Mouse (Mus musculus) NIH3T3 (cell line): ENCODE data around the gene Ormdl1.
"Not testable (repeated sequence)": the region's sequence is repeated elsewhere in the genome, so short reads cannot be mapped to it uniquely, and the experiment has no call there.

Source experiments
- DNase-seq: peaks from one replicate; pipeline ENCODE4 v3.0.0-alpha.2; 2012; ENCODE audit warnings: low read depth

The Ormdl1 gene

DNA sequence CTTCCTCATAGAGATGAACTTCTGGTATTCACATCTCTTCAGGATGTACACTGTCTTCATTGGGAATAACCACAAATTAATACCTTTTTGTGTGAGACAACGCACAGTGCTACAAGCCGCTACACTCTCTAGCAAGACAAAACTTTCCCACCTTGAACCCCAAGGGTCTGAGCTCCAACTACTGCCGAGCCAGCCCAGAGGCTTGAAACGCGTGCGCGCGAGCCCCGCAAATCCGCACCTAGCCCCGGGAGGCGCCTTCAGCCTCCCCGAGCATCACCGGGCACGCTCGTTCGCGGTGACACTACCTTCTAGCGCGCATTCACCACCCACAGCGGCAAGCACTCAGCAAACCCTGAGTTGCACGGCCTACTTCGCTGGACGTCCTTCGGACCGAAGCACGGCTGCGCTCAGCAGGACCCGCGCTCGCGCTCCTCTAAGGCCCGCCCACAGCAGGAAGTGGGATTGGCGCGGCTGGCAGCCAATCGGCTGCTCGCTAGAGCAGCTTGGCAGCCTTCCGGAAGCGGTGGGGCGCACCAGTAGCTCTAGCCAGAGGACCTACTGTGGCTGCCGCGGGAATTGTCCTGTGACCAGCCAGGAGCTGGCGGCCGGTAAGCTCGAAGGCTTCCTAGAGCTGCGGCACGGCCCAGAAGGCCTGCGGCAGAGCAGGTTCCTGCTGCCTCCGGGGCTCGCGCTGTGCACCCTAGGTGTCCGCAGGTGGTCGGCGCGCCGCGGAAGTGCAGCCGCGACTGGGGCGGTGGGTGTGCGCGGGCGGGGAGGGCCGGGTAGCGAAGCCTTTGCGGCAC, at the start of gene Ormdl1, which contains the start of the genes Pms1 and Gm28778:
Ormdl1 (plus strand) TSS at position 515 of the 803 bp plus-strand sequence.
Pms1 (minus strand) TSS at position 438 of the 803 bp plus-strand sequence.
Gm28778 (plus strand) TSS at position 531 of the 803 bp plus-strand sequence.
- peak; percentile 98 for DNase-seq

DNA sequence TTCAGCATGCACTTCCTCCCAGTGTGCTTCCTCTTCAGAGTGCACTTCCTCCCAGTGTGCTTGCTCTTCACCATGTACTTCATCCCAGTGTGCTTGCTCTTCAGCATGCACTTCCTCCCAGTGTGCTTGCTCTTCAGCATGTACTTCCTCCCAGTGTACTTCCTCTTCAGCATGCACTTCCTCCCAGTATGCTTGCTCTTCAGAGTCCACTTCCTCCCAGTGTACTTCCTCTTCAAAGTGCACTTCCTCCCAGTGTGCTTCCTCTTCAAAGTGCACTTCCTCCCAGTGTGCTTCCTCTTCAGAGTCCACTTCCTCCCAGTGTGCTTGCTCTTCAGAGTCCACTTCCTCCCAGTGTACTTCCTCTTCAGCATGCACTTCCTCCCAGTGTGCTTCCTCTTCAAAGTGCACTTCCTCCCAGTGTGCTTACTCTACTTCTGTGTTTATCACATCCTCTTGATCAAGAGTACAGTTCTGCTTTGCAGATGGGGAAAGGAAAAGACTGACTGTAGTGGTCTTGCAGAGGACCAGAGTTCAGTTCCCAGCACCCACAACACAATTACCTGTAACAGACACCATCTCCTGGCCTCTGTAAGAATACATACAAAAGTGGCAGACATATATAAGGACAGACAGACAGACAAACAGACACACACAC, 31.8 kb upstream of the Ormdl1 start:
- DNase-seq = not testable (repeated sequence)

GRCm38 (mm10) chr1:53269901-53270300, 27.0 kb upstream of the Ormdl1 start:
- DNase-seq = no peak

DNA sequence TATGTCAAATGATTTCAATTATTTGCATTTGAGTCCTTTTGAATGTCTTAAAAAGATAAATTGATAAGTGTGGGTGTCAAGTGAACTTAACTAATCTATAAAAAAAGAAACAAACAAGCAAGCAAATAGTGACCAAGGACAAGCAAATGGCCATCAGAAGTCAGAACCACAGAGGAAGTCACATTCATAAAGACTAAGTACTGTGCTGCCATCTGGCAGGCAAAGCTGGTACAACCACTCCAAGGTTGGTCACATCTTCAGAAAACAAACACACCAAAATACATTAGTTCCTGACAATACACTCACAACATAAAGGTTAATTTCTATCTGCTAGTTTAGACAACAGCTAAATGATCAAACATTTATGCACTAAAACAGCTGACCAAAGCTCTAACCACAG, 24.2 kb upstream of the Ormdl1 start:
- peak; percentile 63 for DNase-seq

GRCm38 (mm10) chr1:53291197-53291596, 5.7 kb upstream of the Ormdl1 start:
- DNase-seq = no peak

- no peak for DNase-seq
Observed at GRCm38 (mm10) chr1:53300506-53300905, 3.6 kb downstream of the Ormdl1 start.

- peak; percentile 90 for DNase-seq
Observed at GRCm38 (mm10) chr1:53312989-53313967, 16.4 kb downstream of the Ormdl1 start, which contains the start of gene Osgepl1. TSS of gene Osgepl1 (plus strand) at chr1:53313624.

- no peak for DNase-seq
Observed at GRCm38 (mm10) chr1:53321662-53322344, 24.9 kb downstream of the Ormdl1 start.

DNA sequence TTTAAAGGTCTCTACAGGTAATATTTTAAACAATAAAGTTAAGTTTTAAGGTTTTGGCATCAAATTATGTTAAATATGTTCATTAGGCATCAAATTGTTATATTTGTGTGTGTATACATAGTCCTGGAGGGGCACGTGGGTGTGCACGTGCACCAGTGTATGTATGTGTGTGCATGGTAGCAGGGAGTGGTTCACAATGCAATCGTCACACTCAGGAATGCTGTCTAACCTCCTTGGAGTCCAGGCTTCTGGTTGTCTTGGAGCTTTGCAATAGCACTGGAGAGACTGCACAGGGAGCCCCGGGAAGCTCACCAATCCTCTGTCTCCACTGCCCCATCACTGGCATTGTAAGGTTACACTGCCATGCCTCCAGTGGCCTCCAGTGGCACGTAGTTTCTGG, 26.4 kb downstream of the Ormdl1 start:
- DNase-seq = no peak

DNA sequence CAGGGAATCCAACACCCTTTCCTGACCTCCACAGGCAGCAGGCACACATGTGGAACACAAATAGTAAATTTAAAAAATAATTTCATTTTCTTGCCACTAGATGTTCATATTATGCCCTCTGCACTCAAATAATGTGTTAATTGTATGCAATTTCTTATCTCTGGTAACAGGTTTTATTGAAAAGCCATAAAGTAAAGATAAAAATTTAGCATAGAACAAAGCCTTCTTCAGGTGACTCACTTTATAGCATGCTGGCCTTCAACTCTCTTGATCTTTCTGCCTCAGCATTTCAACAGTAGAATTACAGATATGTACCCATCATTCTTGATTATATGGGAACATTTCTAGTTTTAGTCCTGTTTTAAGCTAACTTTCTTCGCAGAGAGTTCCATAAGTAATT, 27.4 kb downstream of the Ormdl1 start:
- DNase-seq = no peak

DNA sequence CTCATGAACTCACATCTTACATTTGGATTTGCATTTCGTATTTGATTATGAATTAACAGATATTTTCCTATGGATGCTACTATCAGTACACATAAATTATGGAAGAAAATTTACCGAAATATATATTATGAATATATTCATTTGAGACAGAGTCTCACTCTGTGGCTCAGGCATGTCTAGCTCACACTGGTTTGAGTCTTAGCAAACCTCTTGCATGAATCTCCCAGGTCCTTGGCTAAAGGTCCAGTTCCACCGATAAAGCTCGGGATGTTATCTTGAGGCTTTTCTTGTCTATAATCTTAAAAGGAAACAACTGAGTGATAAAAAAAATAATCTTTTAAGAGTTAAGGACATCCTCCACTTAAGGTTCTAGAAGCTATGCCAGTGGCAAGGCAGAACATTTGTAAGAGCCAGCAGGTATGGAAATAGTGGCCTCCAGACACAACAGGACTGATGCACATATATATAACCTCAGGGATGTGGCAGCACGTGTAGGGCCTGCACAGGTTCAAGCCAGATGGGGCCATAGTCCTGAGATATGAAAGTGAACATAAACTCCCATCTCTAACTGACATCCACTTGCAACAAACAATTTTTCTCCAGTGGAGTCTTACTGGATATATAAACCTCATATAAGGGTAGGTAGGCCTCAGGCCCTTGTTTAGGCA, 28.1 kb downstream of the Ormdl1 start:
- DNase-seq = no peak

DNA sequence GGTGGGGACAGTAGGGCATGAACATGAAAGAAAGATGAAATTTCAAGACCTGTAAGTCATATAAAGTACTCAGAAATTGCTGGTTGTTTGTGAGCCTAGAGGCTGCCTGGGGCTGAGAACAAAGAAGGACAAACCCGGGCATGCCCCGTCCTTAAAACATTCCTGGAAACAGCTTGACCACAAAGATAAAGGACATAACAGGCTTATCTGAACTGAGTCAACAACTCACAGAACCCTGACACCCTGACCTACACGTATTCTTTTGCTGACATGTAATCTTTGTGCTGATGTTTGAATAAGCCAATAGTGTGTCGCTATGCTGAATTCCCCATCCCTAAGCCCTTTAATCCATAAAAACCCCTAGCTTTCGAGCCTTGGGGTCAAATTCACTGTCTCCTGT, 36.6 kb downstream of the Ormdl1 start:
- not testable (repeated sequence) for DNase-seq

- no peak for DNase-seq
Observed at GRCm38 (mm10) chr1:53335465-53335864, 38.6 kb downstream of the Ormdl1 start.

DNA sequence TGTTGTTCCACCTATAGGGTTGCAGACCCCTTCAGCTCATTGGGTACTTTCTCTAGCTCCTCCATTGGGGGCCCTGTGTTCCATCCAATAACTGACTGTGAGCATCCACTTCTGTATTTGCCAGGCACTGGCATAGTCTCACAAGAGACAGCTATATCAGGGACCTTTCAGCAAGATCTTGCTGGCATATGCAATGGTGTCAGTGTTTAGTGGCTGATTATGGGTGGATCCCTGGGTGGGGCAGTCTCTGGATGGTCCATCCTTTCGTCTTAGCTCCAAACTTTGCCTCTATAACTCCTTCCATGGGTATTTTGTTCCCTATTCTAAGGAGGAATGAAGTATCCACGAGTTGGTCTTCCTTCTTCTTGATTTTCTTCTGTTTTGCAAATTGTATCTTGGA, 40.5 kb downstream of the Ormdl1 start:
- not testable (repeated sequence) for DNase-seq

DNA sequence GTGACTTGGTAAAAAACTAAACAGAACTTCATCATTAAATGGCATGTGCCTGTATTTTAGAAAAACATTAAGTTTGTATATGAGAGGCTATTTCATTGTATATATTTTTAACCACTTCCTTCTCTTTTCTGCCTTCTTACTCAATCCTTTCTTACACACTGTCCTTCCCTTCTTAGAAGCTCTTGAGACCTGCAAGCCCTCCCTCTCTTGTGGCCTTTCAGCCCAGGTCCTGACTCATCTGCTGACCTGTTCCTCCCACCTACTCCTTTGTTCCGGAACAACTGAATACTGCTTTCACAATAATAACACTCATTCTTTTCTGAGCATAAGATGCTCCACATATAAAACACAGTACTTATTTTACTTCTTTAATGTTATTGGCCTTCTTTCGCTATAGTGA, 44.2 kb downstream of the Ormdl1 start:
- no peak for DNase-seq

GRCm38 (mm10) chr1:53352327-53353261, 55.7 kb downstream of the Ormdl1 start, which contains the start of the genes Asdurf, Gm28551 and Asnsd1:
TSS of gene Asdurf (minus strand) at chr1:53352619.
TSS of gene Gm28551 (minus strand) at chr1:53352667.
TSS of gene Asnsd1 (minus strand) at chr1:53352752.
- DNase-seq = peak; percentile 99

- DNase-seq = no peak
Observed at GRCm38 (mm10) chr1:53358988-53359387, 62.1 kb downstream of the Ormdl1 start.
